Mouse (Mus musculus) cerebellum, adult 9-11 months (tissue): ENCODE data around the gene Nxnl1.
"Not testable (repeated sequence)": the region's sequence is repeated elsewhere in the genome, so short reads cannot be mapped to it uniquely, and the experiment has no call there.

Source experiments
- DNase-seq: peaks from one replicate; pipeline ENCODE4 v3.0.0; 2022

The Nxnl1 gene

DNA sequence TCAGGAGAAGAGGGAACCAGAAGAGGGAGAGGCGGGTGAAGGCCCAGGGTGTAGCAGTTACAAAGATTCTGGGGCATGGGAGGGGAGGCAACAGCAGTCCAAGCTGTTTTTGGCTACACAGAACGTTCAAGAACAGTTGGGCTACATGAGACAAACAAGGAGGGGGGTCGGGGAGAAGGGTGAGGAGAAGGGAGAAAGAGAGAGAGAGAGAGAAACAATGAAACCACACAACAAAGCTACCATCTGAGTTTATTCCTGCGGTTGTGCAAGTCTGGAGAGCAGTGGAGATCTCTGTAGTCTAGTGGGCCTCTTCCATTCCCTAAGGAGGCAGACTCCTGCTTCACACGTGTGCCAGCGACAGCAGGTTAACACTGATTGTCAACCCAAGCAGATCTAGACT is 12.4 kb downstream of the Nxnl1 start:
- no peak for DNase-seq

DNA sequence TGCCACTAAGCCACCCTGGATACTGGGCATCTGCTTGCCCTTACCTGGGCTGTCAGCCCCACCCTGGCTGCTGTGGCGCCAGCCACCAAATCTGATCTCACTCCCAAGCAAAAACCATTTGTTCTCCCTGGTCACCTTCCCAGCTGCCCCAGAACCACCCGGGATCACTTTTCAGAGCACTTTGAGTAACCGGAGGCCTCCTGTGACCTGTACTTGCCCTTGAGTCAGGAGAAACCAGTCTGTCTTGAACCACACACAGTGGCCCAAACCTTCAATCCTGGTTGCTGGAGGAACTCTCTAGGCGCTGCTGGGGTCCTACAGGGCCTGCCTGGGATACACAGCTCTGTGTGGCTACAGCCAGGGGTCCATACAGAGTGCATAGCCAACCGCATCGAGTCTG is 13.6 kb downstream of the Nxnl1 start:
- no peak for DNase-seq

DNA sequence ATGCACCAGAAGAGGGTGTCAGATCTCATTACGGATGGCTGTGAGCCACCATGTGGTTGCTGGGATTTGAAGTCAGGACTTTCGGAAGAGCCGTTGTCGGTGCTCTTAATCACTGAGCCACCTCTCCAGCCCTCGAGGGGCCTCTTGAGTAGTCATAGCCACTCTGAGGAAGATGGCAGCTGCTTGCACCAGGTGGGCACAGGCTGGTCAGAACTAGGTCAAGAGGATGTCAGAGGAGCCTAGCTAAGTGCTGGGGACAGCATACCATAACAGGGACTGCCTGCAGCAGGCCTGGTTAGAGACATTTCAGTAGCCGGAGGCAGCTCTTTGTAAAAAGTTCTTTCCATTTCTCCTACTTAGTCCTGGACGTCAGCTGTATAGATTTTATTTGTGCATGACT is 15.6 kb downstream of the Nxnl1 start:
- no peak for DNase-seq

DNA sequence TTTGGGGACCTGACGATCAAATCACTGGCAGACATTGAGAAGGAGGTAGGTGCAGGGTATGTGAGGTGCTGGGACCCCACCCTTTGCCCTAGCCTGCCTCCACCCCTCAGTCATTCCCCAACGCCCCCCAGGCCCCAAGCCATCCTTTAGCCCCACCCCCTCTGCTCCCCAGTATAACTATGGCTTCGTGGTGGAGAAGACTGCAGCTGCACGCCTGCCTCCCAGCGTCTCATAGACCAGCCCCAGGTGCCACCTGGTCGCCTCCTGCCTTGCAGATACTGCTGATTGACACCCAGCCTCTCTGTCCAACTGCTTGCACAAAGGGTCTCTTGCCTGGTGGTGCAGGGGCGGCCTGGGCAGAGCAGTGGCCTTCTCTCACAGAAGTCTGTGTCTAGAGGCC is 18.8 kb downstream of the Nxnl1 start:
- DNase-seq, result no peak

DNA sequence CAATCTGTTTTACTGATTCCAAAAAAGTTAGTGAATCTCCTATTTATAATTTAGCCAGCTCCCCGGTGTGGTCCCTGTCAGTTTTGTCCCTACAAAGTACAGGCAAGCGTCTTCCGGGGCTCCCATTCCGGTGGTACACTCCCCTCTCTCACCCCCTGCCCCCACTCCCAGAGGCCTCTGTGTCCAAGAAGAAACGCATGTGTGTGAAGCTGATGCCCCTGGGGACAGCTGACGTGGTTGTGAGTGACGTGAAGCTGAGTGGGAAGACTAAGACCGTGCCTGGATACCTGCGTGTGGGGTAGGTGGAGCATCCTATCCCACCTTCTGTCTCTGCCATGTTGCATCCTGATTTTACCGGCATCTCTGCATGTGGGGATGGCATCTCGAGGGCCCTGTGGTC is 21.3 kb downstream of the Nxnl1 start:
- DNase-seq, result no peak

DNA sequence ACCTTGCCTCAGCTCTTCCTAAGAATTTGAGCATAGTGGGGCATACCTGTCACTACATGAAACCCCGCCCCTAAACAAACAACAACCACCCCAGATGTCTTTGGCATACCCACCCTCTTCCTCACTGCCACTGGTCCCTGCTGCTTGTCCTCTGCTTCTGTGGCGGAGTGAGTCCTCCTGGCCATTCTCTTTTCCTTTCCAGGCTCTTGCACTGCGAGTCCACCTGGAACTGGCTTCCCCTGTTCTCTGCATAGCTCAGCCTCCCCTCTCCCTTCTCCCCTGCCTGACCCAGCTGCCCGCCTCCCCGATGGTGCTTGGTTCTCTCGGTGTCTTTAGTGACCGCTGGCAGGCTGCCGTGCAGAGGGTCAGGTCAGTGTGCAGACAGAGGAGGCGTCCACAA is 22.6 kb downstream of the Nxnl1 start:
- DNase-seq, result no peak

GRCm38 (mm10) chr8:71542632-71543343 is 23.6 kb downstream of the Nxnl1 start, which contains the start of gene Mvb12a:
Gene Mvb12a, plus strand, starts transcription at chr8:71542922.
- peak; percentile 99 for DNase-seq

GRCm38 (mm10) chr8:71537028-71537867 is 29.2 kb downstream of the Nxnl1 start, which contains the start of gene Bst2:
Gene Bst2, minus strand, starts transcription at chr8:71537456.
- DNase-seq, result no peak

DNA sequence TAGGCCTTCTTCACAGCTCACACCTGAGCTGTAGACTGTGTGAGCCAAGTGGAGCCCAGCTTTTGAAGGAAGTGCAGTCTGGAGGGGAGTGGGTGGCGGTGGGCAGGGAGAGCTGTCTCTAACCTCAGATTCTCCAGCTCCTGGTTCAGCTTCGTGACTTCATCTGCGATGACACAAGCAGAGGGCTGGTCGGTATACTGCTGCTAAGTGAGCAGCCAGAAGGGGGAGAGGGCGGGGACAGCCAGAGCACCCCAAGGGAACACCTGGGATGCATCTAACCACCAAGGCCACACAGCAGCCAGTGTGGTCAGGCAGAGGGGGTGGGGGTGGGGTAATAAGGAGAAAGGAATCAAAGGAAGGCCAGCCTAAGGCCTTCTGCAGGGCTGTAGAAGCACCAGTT is 30.7 kb downstream of the Nxnl1 start:
- no peak for DNase-seq

DNA sequence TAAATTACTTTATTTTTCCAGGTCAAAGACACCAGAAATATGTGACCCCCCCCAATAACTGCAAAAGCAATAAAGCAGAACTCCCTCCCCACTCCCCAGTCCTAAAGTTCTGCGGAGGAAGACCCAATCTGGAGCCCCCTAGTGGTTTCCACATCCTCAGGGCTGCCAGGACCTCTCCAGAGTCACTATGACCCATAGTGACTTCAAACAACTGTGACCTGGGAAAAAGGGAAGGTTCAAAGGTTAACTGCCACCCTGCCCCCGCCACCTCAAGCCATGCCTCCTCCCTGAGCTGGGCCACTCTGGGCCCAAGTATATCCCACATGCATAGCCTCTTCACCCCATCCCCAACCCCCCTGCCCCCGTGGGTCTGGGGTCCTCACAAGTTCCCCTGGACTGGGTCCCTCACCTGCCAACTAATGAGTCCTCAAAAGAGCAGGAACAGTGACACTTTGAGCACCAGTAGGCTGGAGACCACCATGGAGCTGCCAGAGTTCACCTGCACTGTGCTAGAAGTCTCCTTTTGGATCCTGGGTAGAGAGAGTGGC is 32.1 kb downstream of the Nxnl1 start:
- no peak for DNase-seq

GRCm38 (mm10) chr8:71530735-71531467 is 35.5 kb downstream of the Nxnl1 start:
- peak; percentile 70 for DNase-seq

GRCm38 (mm10) chr8:71528362-71529073 is 37.9 kb downstream of the Nxnl1 start:
- DNase-seq, result no peak

DNA sequence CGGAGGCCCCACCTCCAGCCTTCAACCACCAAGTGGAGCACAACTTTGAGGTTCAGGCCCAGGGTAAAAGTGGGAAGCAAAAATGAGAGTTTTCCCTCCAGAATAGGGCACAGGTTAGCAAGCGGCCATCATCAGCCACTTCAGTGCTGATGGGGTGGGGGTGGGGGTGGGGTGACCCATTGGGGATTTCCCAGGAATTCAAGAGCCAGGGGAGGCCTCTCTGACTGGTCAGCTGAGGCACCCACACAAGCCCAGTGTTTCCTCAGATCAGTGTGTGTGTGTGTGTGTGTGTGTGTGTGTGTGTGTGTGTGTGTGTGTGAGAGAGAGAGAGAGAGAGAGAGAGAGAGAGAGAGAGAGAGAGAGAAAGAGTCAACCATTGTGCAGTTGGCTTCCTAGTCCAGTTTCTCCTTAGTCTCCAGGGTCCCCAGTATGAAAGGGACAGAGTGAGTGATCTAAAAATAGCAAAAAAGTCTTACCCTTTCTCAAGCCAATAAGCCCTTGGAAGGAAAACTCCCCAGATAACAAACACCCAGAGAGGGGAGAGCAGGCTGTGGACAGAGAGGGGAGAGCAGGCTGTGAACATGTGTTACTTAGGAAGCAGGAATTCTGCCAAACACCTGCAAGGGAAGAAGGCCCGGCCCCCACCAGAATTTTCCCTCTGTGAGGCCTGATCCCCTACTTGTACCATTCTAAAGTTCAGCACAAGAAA is 39.1 kb downstream of the Nxnl1 start:
- DNase-seq, result no peak

GRCm38 (mm10) chr8:71526272-71526671 is 40.1 kb downstream of the Nxnl1 start:
- no peak for DNase-seq

- DNase-seq, result no peak
Measured at GRCm38 (mm10) chr8:71525226-71526050, 41.0 kb downstream of the Nxnl1 start, which contains the start of gene Ccdc194. Gene Ccdc194, minus strand, starts transcription at chr8:71525711.

DNA sequence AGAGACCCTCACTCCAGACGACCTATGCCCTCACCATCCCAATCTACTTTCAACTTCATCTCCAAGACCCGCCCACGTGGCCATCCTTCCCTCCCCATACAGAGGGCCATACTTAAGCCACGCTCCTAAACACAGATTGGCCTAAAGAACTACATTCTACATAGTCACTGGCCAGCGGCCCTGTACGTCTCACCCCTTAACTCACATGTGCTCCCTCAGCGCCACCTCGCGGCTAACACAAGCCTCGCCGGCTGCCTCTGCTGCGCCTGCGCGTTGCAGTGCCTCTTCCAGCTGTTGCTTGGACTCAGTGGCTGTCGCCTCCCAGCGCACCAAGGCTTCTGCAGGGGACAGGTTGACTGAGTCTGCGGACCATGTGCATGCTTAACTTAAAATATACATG is 44.8 kb downstream of the Nxnl1 start:
- DNase-seq, result peak; percentile 90

DNA sequence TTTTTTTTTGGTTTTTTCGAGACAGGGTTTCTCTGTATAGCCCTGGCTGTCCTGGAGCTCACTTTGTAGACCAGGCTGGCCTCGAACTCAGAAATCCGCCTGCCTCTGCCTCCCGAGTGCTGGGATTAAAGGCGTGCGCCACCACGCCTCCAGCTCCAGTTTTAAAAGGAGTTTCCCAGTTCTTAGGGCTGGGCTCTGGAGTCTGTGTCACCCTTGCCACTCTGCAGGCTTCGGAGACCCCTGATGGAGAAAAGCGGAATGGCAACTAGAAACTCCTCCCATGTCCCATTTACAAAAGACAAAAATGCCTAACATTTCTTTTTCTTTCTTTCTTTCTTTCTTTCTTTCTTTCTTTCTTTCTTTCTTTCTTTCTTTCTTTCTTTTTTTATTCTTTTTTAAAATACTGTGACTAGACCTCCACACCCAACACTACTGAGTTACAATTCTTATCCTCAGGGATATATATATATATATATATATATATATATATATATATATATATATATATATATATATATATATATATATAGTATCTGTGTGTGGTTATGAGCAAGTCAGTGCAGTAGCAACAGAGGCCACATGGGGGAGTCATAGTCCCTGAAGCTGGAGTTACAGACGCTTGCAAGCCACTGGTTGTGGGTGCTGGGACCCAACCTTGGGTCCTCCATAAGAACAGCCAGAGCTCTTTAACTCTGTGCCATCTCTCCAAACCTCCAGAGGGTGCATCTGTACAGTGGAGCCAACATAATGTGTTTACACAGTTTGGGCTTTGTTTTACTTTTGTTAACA is 47.2 kb downstream of the Nxnl1 start:
- not testable (repeated sequence) for DNase-seq

- no peak for DNase-seq
Measured at GRCm38 (mm10) chr8:71516786-71517185, 49.6 kb downstream of the Nxnl1 start.

DNA sequence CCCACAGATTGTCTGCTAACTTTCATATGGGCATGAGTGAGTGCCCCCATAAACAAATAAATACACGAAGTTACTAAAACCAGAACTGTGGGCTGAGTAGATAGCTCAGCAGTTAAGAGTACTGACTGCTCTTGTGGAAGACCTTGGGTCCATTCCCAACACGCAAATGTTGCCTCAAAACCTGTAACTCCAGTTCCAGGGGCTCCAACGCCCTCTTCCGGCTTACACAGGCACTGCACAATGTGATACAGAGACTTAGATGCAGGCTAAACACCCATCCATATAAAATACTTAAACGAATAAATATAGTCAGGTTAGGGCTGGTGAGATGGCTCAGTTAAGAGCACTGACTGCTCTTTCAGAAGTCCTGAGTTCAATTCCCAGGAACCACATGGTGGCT is 51.4 kb downstream of the Nxnl1 start:
- no peak for DNase-seq
